Mouse (Mus musculus): ENCODE data around the gene Mff.

Mff gene

DNA sequence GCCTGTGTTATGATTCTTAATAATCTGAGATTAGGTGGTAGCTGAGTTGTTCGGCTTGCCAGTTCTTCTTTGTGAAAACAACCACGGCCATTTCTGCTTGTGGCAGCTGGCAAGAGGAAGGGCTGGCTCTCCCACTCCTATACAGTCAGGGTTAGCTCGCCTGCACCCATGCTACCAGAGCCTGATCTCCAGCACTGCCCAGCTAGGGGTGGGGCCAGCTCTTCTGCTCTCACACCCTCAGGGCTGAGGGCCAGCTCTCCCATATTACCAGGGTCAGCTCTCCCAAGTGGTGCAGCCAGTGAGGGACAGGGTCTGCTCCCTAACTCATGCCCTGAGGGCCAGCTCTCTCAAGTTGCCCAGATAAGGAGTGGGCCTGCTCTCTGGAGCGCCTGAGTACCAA, 47.7 kb downstream of the Mff start:
- DNase-seq, result no peak

- no peak for DNase-seq
Measured at GRCm38 (mm10) chr1:82773208-82773607, 48.5 kb downstream of the Mff start.

DNA sequence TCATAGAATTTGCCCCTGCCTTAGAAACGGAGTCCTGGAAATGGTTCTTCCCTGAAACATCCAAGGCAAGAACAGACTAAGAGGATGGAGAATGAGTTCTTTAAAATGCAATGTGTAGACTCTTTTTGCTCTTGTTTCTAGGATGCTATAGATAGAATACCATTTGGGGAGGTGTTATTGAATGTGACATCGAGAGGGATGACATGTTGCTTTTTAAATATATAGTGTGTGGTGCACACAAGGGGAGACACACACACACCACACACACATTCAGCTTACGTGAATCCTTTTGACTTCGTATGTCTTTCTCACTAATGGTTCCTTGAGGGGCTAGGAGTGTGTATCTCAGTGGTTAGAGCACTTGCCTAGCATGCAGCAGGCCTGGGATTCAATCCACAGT, 50.6 kb downstream of the Mff start:
- DNase-seq, result no peak

GRCm38 (mm10) chr1:82779388-82779966, 54.8 kb downstream of the Mff start:
- DNase-seq, result no peak

DNA sequence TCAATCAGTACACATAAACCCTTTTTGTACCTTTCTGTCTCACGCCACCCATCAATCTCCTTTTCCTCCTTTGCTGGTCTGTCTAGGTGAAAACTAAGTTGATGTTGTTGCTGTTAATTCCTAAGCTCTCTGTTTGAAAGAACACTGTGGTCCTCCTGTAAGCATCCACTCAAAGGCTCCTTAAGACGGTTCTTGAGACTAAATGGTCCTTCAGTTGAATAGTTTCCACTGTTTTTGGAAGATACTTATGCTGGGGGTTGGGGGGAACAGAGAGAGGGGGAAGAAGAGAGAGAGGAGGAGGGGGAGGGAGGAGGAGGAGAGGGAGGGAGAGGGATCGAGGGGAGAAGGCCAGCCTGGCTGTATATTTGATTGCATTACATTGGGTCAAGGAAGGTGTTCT, 58.9 kb downstream of the Mff start:
- peak; percentile 54 for DNase-seq

GRCm38 (mm10) chr1:82785546-82785945, 60.9 kb downstream of the Mff start:
- peak; percentile 68 for DNase-seq

GRCm38 (mm10) chr1:82787414-82787813, 62.7 kb downstream of the Mff start:
- DNase-seq, result peak; percentile 88

- no peak for DNase-seq
Measured at GRCm38 (mm10) chr1:82788070-82788469, 63.4 kb downstream of the Mff start.

GRCm38 (mm10) chr1:82791105-82791504, 66.4 kb downstream of the Mff start:
- DNase-seq, result no peak

GRCm38 (mm10) chr1:82792238-82792637, 67.5 kb downstream of the Mff start:
- no peak for DNase-seq

GRCm38 (mm10) chr1:82793110-82793509, 68.4 kb downstream of the Mff start:
- DNase-seq, result no peak

- no peak for DNase-seq
Measured at GRCm38 (mm10) chr1:82793986-82794385, 69.3 kb downstream of the Mff start.

DNA sequence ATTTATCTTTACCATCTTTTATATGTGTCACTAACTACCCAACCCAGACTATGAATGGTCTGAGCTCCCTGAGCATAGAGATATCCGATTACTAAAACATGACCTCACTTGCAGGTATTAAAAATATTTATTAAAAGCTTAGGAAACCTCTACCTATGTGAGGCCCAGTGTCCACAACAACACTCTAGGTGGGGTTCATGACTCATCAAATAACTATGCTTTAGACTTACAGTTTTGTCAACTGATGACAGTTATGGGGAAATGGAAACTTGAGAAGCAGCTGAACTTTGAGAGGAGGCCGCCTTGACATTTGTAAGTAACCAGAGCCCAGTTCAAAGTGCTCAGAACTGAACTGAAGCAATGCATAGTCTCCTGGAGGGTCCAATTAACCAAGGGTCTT, 70.5 kb downstream of the Mff start:
- no peak for DNase-seq

- peak; percentile 61 for DNase-seq
Measured at GRCm38 (mm10) chr1:82795702-82796443, 71.2 kb downstream of the Mff start.

- DNase-seq, result no peak
Measured at GRCm38 (mm10) chr1:82797088-82797487, 72.4 kb downstream of the Mff start.

DNA sequence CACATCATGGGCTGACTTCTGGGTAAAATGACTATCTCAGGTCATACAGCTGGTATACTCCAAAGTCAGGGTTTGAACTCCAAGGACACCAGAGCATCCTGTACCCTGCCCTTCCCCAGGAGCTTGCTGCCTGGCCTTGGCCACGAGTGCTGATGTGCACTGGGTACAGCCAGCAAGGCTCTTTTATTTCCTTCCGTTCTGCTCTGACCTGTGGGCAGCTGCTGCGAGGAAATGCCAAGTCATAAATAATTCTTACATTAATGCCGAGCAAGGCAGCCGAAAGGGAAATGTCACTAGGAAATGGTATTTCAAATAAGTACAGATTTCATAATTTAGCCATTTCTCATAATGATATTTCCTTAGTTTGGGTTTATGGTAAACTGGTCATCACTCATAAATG, 73.6 kb downstream of the Mff start:
- DNase-seq, result peak; percentile 27

GRCm38 (mm10) chr1:82798922-82799321, 74.2 kb downstream of the Mff start:
- DNase-seq, result peak; percentile 40

- no peak for DNase-seq
Measured at GRCm38 (mm10) chr1:82801105-82801783, 76.6 kb downstream of the Mff start.

Measured in lung, postnatal 10 days (tissue).